Mouse (Mus musculus) G1E (cell line): ENCODE results near the gene Rgs9. TPM values are rescaled to one million over a fixed set of nuclear protein-coding genes. Genes with fewer than 3 reads are reported as not detected.

Source experiments
- ATAC-seq: 2 replicates; pipeline ENCODE4 v1.8.0; 2016; ENCODE audit warnings: mild to moderate bottlenecking; ENCODE audit not compliant: insufficient number of reproducible peaks, poor library complexity, low FRiP score, severe bottlenecking; ENCODE audit errors: extremely low read depth
- DNase-seq: peaks from one replicate; pipeline ENCODE4 v3.0.0; 2012; ENCODE audit warnings: low spot score
- H3K27me3 ChIP-seq: 2 replicates; pipeline ENCODE4 v1.6.1; 2012; ENCODE audit warnings: mild to moderate bottlenecking, low read length, inconsistent platforms; ENCODE audit not compliant: insufficient read depth
- H3K36me3 ChIP-seq: replicated peaks from 2 replicates; pipeline ENCODE3; 2012; ENCODE audit warnings: mild to moderate bottlenecking, inconsistent platforms
- H3K4me1 ChIP-seq: 2 replicates; pipeline ENCODE4 v1.6.1; 2012; ENCODE audit warnings: low read depth, low read length, inconsistent platforms, mixed read lengths; ENCODE audit not compliant: insufficient read depth
- H3K4me3 ChIP-seq: 2 replicates; pipeline ENCODE4 v1.5.1; 2012; ENCODE audit warnings: low read depth, mild to moderate bottlenecking, inconsistent platforms, low read length, moderate library complexity, mixed read lengths
- H3K9me3 ChIP-seq: replicated peaks from 2 replicates; pipeline ENCODE4 v1.6.1; 2012; ENCODE audit warnings: inconsistent platforms
- CTCF ChIP-seq: IDR thresholded peaks from 2 replicates; pipeline ENCODE4 v1.5.1; 2012; ENCODE audit warnings: low read depth, low read length, inconsistent platforms, mixed read lengths
- GATA1 ChIP-seq: IDR thresholded peaks from 2 replicates; pipeline ENCODE4 v1.6.1; 2012; ENCODE audit warnings: borderline replicate concordance, low read length, inconsistent platforms, mixed read lengths
- GATA2 ChIP-seq: IDR thresholded peaks from 2 replicates; pipeline ENCODE4 v1.6.1; 2012; ENCODE audit warnings: low read depth, low read length, inconsistent platforms, borderline replicate concordance
- POLR2AphosphoS5 ChIP-seq: IDR thresholded peaks from 2 replicates; pipeline ENCODE4 v1.6.1; 2012; ENCODE audit warnings: low read depth, low read length, inconsistent platforms; ENCODE audit not compliant: insufficient replicate concordance
- TAL1 ChIP-seq: conservative IDR thresholded peaks from 2 replicates; pipeline ENCODE4 v1.6.1; 2012; ENCODE audit warnings: low read depth, low read length, inconsistent platforms, mixed read lengths
- polyA plus RNA-seq: library from polyadenylated mRNA; stranded (reverse); fragments of >175 nt; gene quantifications from 2 replicates; pipeline ENCODE4 v1.2.3, GENCODE M21; 2012
- total RNA-seq, 2 experiments: library from RNA; stranded (forward) in 1 of 2; stranded (reverse) in 1 of 2; fragments of 200-1000 nt in 1 of 2; fragments of >200 nt in 1 of 2; fragmentation: Nextera tagmentation in 1 of 2; gene quantifications; 2 replicates each; pipeline ENCODE4 v1.2.3; 2014 to 2017

The Rgs9 gene
- total and polyA plus RNA-seq, 3 experiments: 0.22 TPM; not detected in 2

- DNase-seq (no peak), ATAC-seq (no peak)
- H3K4me3 ChIP-seq: no peak overlapping the region
- TF ChIP-seq TAL1 (no peak), POLR2AphosphoS5 (no peak), GATA2 (no peak), CTCF (no peak), GATA1 (no peak)
- no peaks in the 10 kb centered on the region for H3K36me3 ChIP-seq
- peaks cover 13% of the 10 kb centered on the region for H3K27me3 ChIP-seq
- peaks cover 17% of the 10 kb centered on the region for H3K4me1 ChIP-seq
- H3K9me3 ChIP-seq: no peaks in the 10 kb centered on the region
Measured at GRCm38 (mm10) chr11:109339155-109339938, 41.4 kb upstream of the Rgs9 start.

- H3K9me3 ChIP-seq: no peaks in the 10 kb centered on the region
- ATAC-seq (no peak), DNase-seq (no peak)
- H3K27me3 ChIP-seq: peaks cover 3% of the 10 kb centered on the region
- H3K4me1 ChIP-seq: peaks cover 35% of the 10 kb centered on the region
- TF ChIP-seq CTCF (no peak), POLR2AphosphoS5 (no peak), TAL1 (no peak), GATA2 (no peak), GATA1 (no peak)
- no peak overlapping the region; the same call in 1 of the 2 replicates for H3K4me3 ChIP-seq
- no peaks in the 10 kb centered on the region for H3K36me3 ChIP-seq
Measured at GRCm38 (mm10) chr11:109335890-109336289, 38.0 kb upstream of the Rgs9 start.

DNA sequence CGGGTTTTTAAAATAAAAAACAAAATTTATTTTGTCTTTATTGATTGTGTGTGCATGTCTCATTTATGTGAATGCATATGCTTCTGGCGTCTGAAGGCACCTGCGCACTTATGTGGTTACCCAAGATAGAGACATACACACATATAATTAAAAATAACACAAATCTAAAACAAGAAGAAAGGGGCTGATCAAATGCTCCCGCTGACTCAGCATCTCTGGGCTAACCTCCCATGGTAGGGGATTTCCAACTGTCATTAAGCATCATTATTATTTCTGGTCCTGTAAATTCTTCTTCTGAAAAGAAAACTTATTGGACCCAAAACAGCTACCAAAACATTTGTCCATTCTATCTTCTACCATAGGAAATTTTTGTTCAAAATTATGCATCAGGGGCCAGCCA lies 36.8 kb upstream of the Rgs9 start:
- DNase-seq: no peak
- ATAC-seq: no peak
- TF ChIP-seq GATA2 (no peak), POLR2AphosphoS5 (no peak), GATA1 (no peak), CTCF (no peak)

GRCm38 (mm10) chr11:109332722-109333121 lies 34.8 kb upstream of the Rgs9 start:
- DNase-seq: no peak
- no peak for TF ChIP-seq GATA1
- peaks cover 40% of the 10 kb centered on the region for H3K4me1 ChIP-seq
- H3K27me3 ChIP-seq: peaks cover 8% of the 10 kb centered on the region; the same call in 1 of the 2 replicates
- H3K36me3 ChIP-seq: no peaks in the 10 kb centered on the region
- no peak overlapping the region for H3K4me3 ChIP-seq
- no peaks in the 10 kb centered on the region for H3K9me3 ChIP-seq
- no peak for ATAC-seq

More for the DNA sequence above, 36.8 kb upstream of the Rgs9 start:
- 0 out of 2 replicates have a peak, but pooled peaks cover 5% of the 10 kb centered on the region for H3K27me3 ChIP-seq
- no peak overlapping the region for H3K4me3 ChIP-seq
- H3K9me3 ChIP-seq: no peaks in the 10 kb centered on the region
- H3K4me1 ChIP-seq: peaks cover 40% of the 10 kb centered on the region
- H3K36me3 ChIP-seq: no peaks in the 10 kb centered on the region

DNA sequence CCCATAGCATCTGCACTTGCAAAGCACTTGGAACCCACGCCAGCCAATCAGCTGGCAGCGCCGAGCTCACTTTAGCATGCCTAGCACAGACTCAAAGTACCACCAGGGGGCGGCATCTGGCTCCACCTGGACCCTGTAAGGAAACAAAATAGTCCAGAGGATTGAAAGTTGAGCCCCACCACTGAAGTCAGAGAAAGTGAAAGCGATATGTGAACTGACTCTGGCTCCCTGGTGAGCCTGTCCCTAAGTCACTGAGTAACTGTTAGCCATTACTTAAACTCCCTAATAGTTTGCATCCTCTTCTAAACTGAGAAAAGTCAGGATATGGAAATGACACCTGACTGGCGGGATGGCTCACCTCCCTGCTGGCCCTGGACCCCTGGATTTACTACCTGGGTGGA lies 33.5 kb upstream of the Rgs9 start:
- H3K36me3 ChIP-seq: no peaks in the 10 kb centered on the region
- peaks cover 38% of the 10 kb centered on the region for H3K4me1 ChIP-seq
- peak overlapping the region; percentile 44; the same call in 1 of the 2 replicates for H3K4me3 ChIP-seq
- no peaks in the 10 kb centered on the region for H3K9me3 ChIP-seq
- ATAC-seq (peak; percentile 94), DNase-seq (peak; percentile 93)
- H3K27me3 ChIP-seq: peaks cover 10% of the 10 kb centered on the region; the same call in 1 of the 2 replicates
- TF ChIP-seq TAL1 (no peak), CTCF (peak; percentile 36; the same call in 1 of the 2 replicates)

DNA sequence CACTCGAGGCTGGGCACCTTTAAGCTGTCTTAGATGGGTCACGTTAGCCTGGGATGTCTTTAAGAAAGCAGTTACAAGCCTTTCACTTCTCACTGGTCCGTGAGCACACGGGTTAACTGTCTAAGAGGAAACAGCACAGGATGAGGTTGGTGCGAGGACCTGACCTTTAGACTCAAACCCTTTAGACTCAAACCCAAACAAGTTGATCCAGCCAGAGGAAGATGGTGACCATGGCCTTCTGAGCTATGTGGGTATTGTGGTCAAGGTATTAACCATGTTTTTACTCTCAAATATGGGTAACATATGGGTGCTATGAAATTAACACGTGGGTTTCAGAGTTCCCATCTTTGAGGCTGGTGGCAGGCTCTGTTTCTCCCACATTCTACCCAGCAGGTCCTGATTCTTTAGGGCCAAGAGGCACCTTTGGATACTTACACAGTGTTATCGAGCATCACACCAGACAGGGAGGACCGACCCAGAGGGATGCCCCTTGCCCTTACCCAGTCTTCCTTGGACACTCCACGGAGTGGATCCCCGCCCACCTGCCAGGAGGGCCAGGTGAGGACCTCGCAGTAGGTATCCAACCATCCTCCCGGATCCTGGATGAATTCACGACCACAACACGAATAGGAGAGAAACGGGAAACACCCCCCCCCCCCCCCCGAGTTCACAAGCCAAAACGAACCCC lies 32.9 kb upstream of the Rgs9 start:
- peaks cover 33% of the 10 kb centered on the region for H3K4me1 ChIP-seq
- TF ChIP-seq GATA2 (no peak), GATA1 (no peak), POLR2AphosphoS5 (no peak), TAL1 (no peak), CTCF (no peak)
- no peaks in the 10 kb centered on the region for H3K36me3 ChIP-seq
- H3K9me3 ChIP-seq: no peaks in the 10 kb centered on the region
- peaks cover 10% of the 10 kb centered on the region; the same call in 1 of the 2 replicates for H3K27me3 ChIP-seq
- H3K4me3 ChIP-seq: peak overlapping the region; percentile 44; the same call in 1 of the 2 replicates
- DNase-seq: no peak
- no peak for ATAC-seq
